Mouse (Mus musculus) layer of hippocampus, adult 9-11 months (tissue): Measurements from ENCODE around the gene C87499.
A peak's percentile ranks its signal among the peaks of the same experiment; 100 is the strongest.

Experiments used
- DNase-seq: peaks from one replicate; pipeline ENCODE4 v3.0.0; 2022

Gene C87499

DNA sequence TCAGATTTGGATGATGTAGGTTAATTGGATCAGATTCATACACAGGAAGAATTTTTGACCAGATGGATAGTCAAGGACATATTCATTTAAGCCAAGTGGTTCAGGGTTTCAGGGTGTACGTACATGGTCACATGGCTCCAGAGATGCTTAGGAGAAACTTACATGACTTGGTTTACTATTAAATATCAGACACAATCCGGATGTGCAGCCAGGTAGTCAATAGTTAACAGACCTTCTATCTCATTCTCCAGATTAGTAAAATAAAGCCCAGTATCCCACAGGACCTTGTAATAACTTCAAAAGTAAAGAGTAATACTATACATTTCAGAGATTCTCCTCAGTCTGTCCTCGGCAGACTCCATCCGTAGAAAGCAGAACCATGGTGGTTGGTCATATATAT is at the start of gene C87499:
Gene C87499 (minus strand): TSS at position 101 of the 400 bp plus-strand sequence.
- no peak for DNase-seq

DNA sequence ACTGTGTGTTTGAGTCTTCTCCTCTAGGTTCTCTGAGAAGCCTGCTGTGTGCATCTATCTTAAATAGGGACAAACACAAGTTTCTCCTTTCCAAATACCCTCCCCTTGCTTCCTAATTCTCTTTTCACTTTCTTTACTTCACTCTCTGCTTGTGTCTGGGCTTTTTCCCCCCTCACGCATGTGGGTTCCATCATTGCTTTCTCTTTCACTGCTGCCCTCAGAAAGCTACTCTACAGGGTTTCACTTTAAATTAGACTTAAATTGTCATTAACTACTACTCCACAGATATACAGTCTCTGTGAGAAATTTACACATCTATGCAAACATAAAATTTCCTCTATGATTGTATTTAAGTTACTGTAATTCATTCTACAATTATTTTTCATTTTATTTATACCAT is 49.6 kb upstream of the C87499 start, which contains the start of gene Ifna2:
Gene Ifna2 (minus strand): TSS at position 101 of the 400 bp plus-strand sequence.
- DNase-seq = no peak

DNA sequence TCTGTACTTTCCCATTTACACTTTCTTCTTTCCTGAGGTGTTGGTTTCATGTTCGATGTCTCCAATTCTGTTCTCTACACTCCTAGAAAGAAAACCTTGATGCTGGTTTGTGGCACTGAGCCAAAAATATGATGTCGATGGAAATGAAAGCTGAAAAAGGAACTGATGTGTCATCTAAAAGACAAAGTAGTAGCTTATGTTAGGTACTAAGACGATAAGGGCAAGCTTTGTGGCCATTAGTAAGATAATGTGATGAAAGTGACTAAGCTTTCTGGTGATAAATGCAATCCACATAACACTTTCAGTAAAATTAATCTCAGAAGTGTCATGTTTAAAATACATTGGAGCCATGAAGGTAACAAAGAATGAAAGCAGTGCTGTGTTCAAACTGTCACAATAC is 47.1 kb upstream of the C87499 start:
- no peak for DNase-seq

DNA sequence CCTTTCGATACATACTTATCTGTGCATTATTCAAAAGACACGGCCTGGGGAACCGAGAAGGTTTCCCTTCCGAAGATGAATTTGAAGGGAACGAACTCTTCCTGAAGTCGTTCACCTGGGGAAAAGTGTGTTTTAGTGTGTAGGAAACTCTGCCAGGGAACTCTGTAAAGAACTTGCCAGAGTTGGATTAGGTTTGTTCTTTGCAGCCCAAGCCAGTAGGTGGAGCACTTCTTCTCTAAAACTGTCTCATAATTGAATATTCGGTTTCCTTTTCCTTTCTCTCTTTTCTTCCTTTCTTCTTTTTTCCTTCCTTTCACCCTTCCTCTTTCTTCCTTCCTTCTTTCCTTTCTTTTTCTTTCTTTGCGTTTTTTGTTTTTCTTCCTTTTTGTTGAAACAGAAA is 46.2 kb upstream of the C87499 start:
- no peak for DNase-seq

DNA sequence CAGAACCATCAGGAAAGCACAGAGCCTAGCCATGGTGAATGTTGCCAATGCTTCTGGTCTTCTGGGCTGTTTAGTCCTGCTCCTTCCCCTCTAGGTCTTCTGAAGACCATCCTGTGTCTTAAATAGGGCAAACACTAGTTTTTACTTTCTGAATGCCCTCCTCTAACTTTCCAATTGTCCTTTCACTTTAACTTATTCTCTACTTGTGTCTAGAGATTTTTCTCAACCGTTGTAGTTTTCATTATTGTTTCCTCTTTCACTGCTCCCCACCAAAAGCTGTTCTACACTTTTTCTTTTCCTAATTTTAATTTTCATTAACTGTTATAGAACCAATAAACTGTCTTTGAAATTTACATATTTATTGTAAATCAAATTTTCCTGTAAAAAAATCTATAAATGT is 42.6 kb upstream of the C87499 start, which contains the start of gene Ifna16:
Gene Ifna16 (minus strand): TSS at position 101 of the 400 bp plus-strand sequence.
- DNase-seq = no peak

DNA sequence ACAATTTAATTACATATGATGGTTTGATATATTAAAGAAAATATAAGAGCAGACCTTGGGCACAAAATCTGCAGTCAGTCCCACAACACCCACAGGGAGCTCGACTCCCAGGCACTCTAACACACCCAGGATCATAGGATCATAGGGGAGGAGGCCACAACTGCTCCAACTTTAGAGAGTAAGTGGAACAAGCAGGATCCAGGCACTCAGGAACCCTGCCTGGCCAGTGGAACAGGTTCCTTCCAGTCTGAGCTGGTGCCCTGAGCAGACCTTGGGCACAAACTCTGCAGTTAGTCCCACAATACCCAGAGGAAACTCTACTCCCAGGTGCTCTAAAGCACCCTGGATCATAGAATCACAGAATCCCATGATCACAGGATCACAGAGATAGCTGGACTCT is 21.2 kb upstream of the C87499 start:
- no peak for DNase-seq

DNA sequence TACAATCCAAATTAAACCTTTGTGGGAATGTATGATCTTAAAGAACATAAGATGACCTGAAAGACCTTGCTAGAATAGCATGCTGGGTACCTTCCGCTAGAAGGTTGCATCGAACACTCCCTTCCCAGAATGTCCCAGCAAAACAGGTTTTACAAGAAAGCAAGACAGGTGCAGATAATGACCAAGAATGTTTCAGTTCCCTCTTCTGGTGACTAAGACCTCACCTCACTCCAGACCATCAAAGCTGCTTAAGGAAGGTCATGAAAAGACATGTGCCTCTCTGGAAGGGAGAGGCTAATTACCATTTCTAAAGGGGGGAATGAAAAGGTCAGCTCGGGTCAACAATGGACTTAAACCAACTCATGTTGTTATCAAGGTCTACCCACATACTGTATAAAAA is 19.4 kb upstream of the C87499 start:
- no peak for DNase-seq

DNA sequence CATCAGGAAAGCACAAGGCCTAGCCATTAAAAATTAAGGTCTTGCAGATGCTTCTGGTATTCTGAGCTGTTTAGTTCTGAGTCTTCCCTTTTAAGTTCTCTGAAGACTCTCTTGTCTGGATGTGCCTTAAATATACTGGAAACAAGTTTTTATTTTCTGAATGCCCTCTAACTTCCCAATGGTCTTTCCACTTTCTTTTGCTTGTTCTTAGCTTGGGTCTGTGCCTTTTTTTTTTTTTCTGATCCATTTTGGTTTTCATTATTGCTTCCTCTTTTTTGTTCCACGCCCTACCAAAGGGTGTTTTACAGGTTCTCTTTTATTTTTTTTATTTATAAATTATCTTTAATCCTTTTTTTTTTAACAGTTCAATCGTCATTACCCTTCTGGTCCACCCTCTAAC is 10.1 kb upstream of the C87499 start, which contains the start of gene Ifna13:
Gene Ifna13 (minus strand): TSS at position 101 of the 400 bp plus-strand sequence.
- no peak for DNase-seq

DNA sequence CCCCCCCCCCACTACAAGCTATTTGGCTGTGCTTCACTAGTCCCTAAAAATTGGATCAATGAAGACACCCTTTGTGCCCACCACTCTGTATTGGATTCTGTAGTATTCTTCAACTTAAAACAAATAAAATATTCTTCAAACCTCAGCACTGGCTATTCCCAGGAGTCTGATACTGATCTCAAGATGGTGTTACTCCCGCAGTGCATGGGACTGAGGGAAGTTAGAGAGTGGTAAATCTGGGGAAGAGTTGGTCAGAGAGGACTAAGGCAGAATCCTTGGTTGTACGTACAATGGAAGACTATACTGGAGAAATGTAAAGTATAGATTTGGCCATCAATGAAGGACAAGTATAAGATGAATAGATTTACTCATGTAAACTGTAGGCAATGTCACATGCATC is 8.3 kb upstream of the C87499 start:
- DNase-seq = no peak

DNA sequence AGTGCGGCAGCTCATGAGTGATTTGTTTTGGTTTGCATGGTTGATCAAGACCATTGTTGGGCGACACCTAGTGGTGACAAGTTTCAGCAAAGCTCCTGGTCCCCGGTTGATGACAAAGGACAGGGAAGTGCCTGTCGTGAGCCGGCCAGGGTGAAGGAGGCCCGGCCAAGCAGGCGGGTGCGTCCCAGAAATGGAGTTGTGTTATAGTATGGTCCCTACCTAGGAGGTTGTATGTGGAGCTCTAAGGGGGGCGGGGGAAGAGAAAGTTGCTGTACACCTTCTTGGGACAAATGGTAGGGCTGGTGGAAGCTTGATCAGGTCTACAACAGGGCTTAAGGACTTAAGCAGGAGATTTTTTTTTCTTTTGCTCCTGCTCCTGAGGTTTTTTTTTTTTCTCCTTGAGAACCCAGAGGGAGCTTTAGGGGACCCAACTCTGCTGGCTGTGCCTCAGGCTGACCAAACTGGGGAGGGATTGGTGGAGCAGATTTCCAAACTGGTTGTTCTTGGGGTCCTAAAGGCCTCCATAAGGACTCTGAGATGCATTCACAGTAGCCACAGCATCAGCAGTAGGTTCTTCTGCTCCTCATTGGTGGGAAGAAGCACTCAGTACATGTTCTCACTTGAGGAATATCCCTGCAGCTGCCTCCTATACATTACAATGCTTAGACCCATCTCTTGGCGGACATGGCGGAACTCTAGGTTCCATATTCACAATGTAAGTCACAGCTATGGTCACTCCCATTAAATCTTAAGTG is 7.0 kb upstream of the C87499 start:
- DNase-seq = peak; percentile 80

DNA sequence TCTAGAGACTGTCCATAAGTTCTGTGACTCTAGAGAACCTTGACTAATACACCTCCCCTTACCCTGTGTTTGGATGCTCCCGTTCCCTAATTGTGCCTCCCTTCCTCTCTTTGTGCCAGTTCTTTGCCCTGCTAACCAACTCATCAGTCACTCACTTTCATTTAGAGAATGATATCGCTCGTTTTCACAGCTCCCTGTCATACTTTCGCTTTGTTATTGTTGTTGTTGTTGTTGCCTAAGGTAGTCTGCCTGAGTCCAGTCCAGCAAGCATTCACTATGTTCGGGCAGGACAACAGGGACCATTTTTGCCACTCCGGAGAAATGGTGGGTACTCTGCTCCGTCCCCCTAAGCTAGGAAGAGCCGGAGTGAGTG is 6.5 kb upstream of the C87499 start:
- no peak for DNase-seq

DNA sequence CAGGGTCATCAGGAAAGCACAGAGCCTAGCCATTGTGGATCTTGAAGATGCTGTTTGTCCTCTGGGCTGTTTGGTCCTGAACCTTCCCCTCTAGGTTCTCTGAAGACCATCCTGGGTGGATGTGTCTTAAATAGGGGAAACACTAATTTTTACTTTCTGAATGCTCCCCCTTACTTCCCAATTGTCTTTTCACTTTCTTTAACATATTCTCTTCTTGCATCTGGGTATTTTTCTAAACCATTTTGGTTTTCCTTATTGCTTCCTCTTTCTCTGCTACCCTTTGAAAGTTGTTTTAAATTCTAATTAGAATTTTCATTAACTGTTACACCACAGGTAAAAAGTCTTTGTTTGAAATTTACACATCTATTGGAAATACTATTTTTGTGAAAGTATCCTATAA is 30.9 kb downstream of the C87499 start, which contains the start of gene Ifna12:
Gene Ifna12 (minus strand): TSS at position 101 of the 400 bp plus-strand sequence.
- no peak for DNase-seq

DNA sequence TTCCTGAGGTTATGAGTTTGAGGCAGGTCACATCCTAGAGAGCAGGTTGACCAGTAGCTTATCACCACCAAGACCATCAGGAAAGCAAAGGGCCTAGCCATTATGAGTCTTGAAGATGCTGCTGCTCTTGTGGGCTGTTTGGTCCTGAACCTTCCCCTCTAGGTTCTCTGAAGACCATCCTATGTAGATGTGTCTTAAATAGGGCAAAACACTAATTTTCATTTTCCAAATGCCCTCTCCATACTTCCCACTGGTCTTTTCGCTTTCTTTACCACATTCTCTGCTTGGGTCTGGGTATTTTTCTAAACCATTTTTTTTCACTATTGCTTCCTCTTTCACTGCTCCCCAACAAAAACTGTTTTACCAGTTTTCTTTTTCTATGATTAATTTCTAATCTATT is 41.9 kb downstream of the C87499 start, which contains the start of gene Ifna9:
Gene Ifna9 (minus strand): TSS at position 101 of the 400 bp plus-strand sequence.
- DNase-seq = no peak
